Mouse (Mus musculus): ENCODE data around the gene Dlgap4. TPM values are rescaled to one million over a fixed set of nuclear protein-coding genes. Genes with fewer than 3 reads are reported as not detected.

The Dlgap4 gene
- total RNA-seq (2021) = 50.6 and 63.0 TPM in 2 replicates
- long read RNA-seq, full-length matches to known transcripts = 4 of 19 reads
- long read RNA-seq, partial matches to known transcripts = 5 of 19 reads
- long read RNA-seq, other reads (novel, unspliced or antisense) = 10 of 19 reads

- DNase-seq = peak; percentile 53
Measured at GRCm38 (mm10) chr2:156613541-156614257, at the start of gene Dlgap4. Gene Dlgap4, plus strand, starts transcription at chr2:156613705.

GRCm38 (mm10) chr2:156566512-156566911 is 47.0 kb upstream of the Dlgap4 start:
- peak; percentile 43 for DNase-seq

GRCm38 (mm10) chr2:156568647-156569046 is 44.9 kb upstream of the Dlgap4 start:
- no peak for DNase-seq

- peak; percentile 37 for DNase-seq
Measured at GRCm38 (mm10) chr2:156569261-156569660, 44.2 kb upstream of the Dlgap4 start.

GRCm38 (mm10) chr2:156571521-156571920 is 42.0 kb upstream of the Dlgap4 start:
- no peak for DNase-seq

- DNase-seq = no peak
Measured at GRCm38 (mm10) chr2:156576850-156577587, 36.5 kb upstream of the Dlgap4 start.

GRCm38 (mm10) chr2:156580507-156580906 is 33.0 kb upstream of the Dlgap4 start:
- no peak for DNase-seq

GRCm38 (mm10) chr2:156581244-156581643 is 32.3 kb upstream of the Dlgap4 start:
- DNase-seq = peak; percentile 45

GRCm38 (mm10) chr2:156582887-156583286 is 30.6 kb upstream of the Dlgap4 start:
- no peak for DNase-seq

- DNase-seq = no peak
Measured at GRCm38 (mm10) chr2:156584154-156584796, 29.2 kb upstream of the Dlgap4 start.

- DNase-seq = no peak
Measured at GRCm38 (mm10) chr2:156584797-156585471, 28.6 kb upstream of the Dlgap4 start.

GRCm38 (mm10) chr2:156589481-156589880 is 24.0 kb upstream of the Dlgap4 start:
- no peak for DNase-seq

- DNase-seq = no peak
Measured at GRCm38 (mm10) chr2:156594987-156595490, 18.5 kb upstream of the Dlgap4 start.

GRCm38 (mm10) chr2:156602581-156602980 is 10.9 kb upstream of the Dlgap4 start:
- no peak for DNase-seq

GRCm38 (mm10) chr2:156603671-156604070 is 9.8 kb upstream of the Dlgap4 start:
- DNase-seq = no peak

- no peak for DNase-seq
Measured at GRCm38 (mm10) chr2:156605144-156605543, 8.4 kb upstream of the Dlgap4 start.

- peak; percentile 57 for DNase-seq
Measured at GRCm38 (mm10) chr2:156605971-156606370, 7.5 kb upstream of the Dlgap4 start.

GRCm38 (mm10) chr2:156613081-156613540 is 394 bp upstream of the Dlgap4 start:
- peak; percentile 77 for DNase-seq

- DNase-seq = no peak
Measured at GRCm38 (mm10) chr2:156614258-156614556, 702 bp downstream of the Dlgap4 start.

- no peak for DNase-seq
Measured at GRCm38 (mm10) chr2:156614661-156615654, 1.5 kb downstream of the Dlgap4 start.

- no peak for DNase-seq
Measured at GRCm38 (mm10) chr2:156616513-156616912, 3.0 kb downstream of the Dlgap4 start.

All from adrenal gland, postnatal 25 days (tissue).